Mouse (Mus musculus) c-Kit-negative CD71-positive TER-119-positive erythroid progenitor cells, embryonic 14.5 days (primary cell): ENCODE results near the gene Far1.

Source experiments
- DNase-seq: peaks from one replicate; pipeline ENCODE4 v3.0.0-alpha.2; 2013; ENCODE audit warnings: low read depth, low spot score

Far1 gene

GRCm38 (mm10) chr7:113513286-113513962, at the start of gene Far1:
Gene Far1, plus strand, starts transcription at chr7:113513834.
- peak; percentile 88 for DNase-seq

GRCm38 (mm10) chr7:113468345-113468744, 45.3 kb upstream of the Far1 start:
- no peak for DNase-seq

GRCm38 (mm10) chr7:113470671-113471070, 43.0 kb upstream of the Far1 start:
- no peak for DNase-seq

GRCm38 (mm10) chr7:113471653-113472052, 42.0 kb upstream of the Far1 start:
- DNase-seq, result no peak

- DNase-seq, result no peak
Measured at GRCm38 (mm10) chr7:113495792-113496191, 17.8 kb upstream of the Far1 start.

- DNase-seq, result no peak
Measured at GRCm38 (mm10) chr7:113498413-113498812, 15.2 kb upstream of the Far1 start.

- DNase-seq, result no peak
Measured at GRCm38 (mm10) chr7:113499821-113500220, 13.8 kb upstream of the Far1 start.

- no peak for DNase-seq
Measured at GRCm38 (mm10) chr7:113502453-113502852, 11.2 kb upstream of the Far1 start.

- no peak for DNase-seq
Measured at GRCm38 (mm10) chr7:113505047-113505446, 8.6 kb upstream of the Far1 start.

- no peak for DNase-seq
Measured at GRCm38 (mm10) chr7:113505516-113506045, 8.1 kb upstream of the Far1 start.

- no peak for DNase-seq
Measured at GRCm38 (mm10) chr7:113507846-113508245, 5.8 kb upstream of the Far1 start.

GRCm38 (mm10) chr7:113511396-113511795, 2.2 kb upstream of the Far1 start:
- no peak for DNase-seq

- peak; percentile 43 for DNase-seq
Measured at GRCm38 (mm10) chr7:113512527-113513285, 928 bp upstream of the Far1 start.

GRCm38 (mm10) chr7:113513963-113514649, 472 bp downstream of the Far1 start:
- no peak for DNase-seq

GRCm38 (mm10) chr7:113515831-113516230, 2.2 kb downstream of the Far1 start:
- no peak for DNase-seq

- no peak for DNase-seq
Measured at GRCm38 (mm10) chr7:113518419-113518818, 4.8 kb downstream of the Far1 start.

GRCm38 (mm10) chr7:113518961-113519360, 5.3 kb downstream of the Far1 start:
- DNase-seq, result no peak

GRCm38 (mm10) chr7:113543158-113543557, 29.5 kb downstream of the Far1 start:
- DNase-seq, result no peak

- DNase-seq, result no peak
Measured at GRCm38 (mm10) chr7:113551742-113552463, 38.3 kb downstream of the Far1 start.

- DNase-seq, result no peak
Measured at GRCm38 (mm10) chr7:113552508-113552907, 38.9 kb downstream of the Far1 start.

GRCm38 (mm10) chr7:113556138-113556537, 42.5 kb downstream of the Far1 start:
- DNase-seq, result no peak

- no peak for DNase-seq
Measured at GRCm38 (mm10) chr7:113566892-113567291, 53.3 kb downstream of the Far1 start.
